Mouse (Mus musculus) right cerebral cortex, adult 2 months (tissue): Measurements from ENCODE around the gene Ski.
A peak's percentile ranks its signal among the peaks of the same experiment; 100 is the strongest.

Source experiments
- DNase-seq, 2 experiments: peaks; one replicate each; pipeline ENCODE4 v3.0.0; 2021 to 2022; ENCODE audit warnings: low spot score in 2 of 2

Ski gene

DNA sequence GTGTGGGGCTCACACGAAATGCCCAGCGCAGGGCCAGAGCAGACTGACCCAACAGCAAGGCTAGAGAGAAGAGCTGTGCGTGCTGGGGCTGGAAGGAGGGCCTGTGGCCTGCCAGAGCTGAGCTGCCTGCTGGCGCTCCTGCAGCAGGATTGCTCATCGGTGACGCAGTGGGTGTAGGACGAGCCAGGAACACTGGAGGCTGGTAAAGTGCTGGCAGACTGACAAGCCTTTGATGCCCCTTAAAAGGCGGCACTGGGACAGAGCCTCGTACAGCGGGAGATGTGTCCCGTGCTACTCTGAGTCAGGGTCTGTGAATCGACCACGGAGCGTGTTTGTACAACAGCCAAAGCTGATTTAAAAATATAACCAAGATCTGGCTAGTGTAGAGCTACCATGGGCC is 92.4 kb downstream of the Ski start:
- peak; percentile 91 to 94 for DNase-seq

DNA sequence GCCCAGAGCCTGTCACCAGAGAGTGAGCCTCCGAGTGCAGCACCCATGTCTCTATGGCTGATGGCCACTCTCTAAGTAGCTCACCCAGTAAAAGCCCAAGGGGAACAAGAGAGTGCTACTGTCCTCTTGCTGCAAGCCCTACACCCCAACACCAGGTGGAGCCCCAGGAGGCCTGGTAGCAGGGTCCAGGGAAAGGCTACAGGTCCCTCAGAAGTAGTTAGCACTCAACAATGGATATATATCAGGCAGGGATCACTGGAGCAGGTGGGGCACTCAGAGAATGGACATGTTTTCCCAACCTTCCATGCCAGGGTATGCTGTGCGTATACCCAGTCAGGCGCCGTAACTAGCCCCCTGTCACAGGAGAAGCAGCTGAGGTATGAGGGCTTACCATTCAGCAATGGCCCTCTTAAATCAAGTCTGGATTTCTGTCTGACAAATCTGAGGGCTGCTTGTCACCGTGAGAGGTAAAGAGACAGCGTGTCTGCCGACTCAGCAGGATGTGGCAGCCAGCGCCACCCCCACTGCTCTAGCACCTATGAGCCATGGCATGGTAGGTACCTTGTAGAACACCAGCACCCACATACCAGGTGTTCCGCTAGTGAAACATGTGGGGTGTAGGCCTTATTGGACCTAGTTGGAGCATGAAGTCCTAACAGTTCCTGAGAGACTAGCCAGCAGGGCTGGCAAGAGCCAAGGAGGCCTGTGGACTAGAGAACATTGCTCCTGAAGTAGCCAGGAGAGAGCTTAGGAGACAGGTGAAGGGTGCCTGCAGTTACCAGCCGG is 93.1 kb downstream of the Ski start:
- peak; percentile 50 to 71 for DNase-seq

DNA sequence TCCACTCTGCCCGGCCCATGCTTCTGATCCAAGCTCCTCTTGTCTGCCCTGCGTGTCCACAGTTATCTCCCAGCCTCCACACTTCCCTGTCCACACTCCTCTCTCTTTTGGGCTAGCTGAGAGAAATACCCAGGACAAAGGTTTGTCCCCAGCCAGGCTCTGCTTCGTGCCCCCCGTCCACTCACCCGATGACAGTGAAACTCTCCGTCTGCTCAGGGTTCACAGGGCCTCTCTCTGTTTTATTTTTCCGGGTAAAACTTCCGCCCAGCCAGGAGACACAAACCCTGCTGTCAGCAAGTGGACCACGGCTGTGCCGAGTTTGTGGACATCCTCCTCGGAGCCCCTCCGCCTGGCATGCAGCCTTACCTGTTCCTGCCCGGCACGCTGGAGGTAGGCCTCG is 94.0 kb downstream of the Ski start:
- no peak for DNase-seq

- DNase-seq, result no peak
These were observed 95.6 kb downstream of the Ski start for GRCm38 (mm10) chr4:155126602-155127372.

GRCm38 (mm10) chr4:155126194-155126593 is 96.2 kb downstream of the Ski start:
- DNase-seq, result no peak

DNA sequence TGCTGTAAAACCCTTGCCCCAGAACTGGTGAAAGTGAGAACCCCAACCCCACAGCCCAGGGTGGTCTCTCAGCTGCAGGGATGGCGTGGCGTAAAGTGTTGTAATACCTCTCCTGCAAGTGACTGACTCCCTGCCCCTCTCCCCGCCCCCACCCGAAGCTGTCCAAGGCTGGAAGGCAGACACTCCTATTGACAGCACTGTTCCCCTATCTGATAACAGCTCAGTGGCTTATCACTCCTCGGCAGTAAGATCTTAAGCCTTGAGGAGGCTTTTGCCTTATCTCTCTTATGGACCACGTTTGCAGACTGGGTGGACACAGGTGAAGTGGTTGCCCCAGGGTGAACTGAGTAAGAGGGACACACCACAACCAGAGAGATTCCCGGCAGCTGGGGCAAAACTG is 97.1 kb downstream of the Ski start:
- DNase-seq, result no peak

GRCm38 (mm10) chr4:155123868-155124534 is 98.4 kb downstream of the Ski start:
- DNase-seq, result no peak

- DNase-seq, result peak; percentile 99
These were observed 99.8 kb downstream of the Ski start for GRCm38 (mm10) chr4:155122444-155123040.

- DNase-seq, result no peak
These were observed 100.4 kb downstream of the Ski start for GRCm38 (mm10) chr4:155121915-155122443.

GRCm38 (mm10) chr4:155121222-155121621 is 101.2 kb downstream of the Ski start:
- no peak for DNase-seq

DNA sequence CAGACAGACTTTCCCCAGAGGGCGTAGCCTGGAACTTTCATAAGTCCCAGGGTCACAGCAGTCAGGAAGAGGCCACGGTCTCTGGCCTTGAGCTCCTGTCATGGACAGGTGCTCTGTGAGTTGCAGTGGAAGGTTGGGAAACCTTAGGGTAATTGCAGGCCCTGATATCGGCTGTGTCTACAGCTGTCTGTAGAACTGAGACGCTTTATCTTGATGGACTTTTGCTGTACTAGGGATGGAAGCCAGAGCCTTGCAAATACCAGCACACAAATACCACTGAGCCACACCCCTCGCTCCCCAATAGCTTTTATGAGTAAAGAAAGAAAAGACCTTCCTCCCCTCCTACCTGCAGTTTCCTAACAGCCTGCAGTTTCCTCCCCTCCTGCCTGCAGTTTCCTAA is 101.8 kb downstream of the Ski start:
- no peak for DNase-seq

GRCm38 (mm10) chr4:155120038-155120437 is 102.4 kb downstream of the Ski start:
- no peak for DNase-seq

GRCm38 (mm10) chr4:155118278-155118677 is 104.1 kb downstream of the Ski start:
- DNase-seq, result no peak

GRCm38 (mm10) chr4:155117396-155117978 is 104.9 kb downstream of the Ski start:
- no peak for DNase-seq

- DNase-seq, result no peak
These were observed 105.8 kb downstream of the Ski start for GRCm38 (mm10) chr4:155116607-155117006.

- DNase-seq, result peak in 1 of 2 experiments; percentile 35
These were observed 108.5 kb downstream of the Ski start for GRCm38 (mm10) chr4:155113766-155114410.

- DNase-seq, result no peak
These were observed 112.9 kb downstream of the Ski start for GRCm38 (mm10) chr4:155109471-155109870.

- DNase-seq, result no peak
These were observed 114.5 kb downstream of the Ski start for GRCm38 (mm10) chr4:155107886-155108285.
